Mouse (Mus musculus) adrenal gland, adult 8-10 months (tissue): ENCODE measurements around the gene Prr36. TPM values are rescaled to one million over a fixed set of nuclear protein-coding genes. Genes with fewer than 3 reads are reported as not detected.

Source experiments
- DNase-seq: peaks from one replicate; pipeline ENCODE4 v3.0.0; 2022
- total RNA-seq, 4 experiments: library from RNA; stranded (reverse); gene quantifications; 2 replicates each; pipeline ENCODE4 v1.2.4; 2022

The Prr36 gene
- total RNA-seq, 4 experiments from 2014 or later: 5.8 to 12.8 (median 9.8) TPM

GRCm38 (mm10) chr8:4239193-4239890, 22.1 kb upstream of the Prr36 start:
- DNase-seq: no peak

GRCm38 (mm10) chr8:4238434-4239192, 21.4 kb upstream of the Prr36 start, which contains the start of the genes Map2k7 and Gm49320:
Map2k7 (plus strand) TSS chr8:4238740.
Gm49320 (plus strand) TSS chr8:4238865.
- DNase-seq: peak; percentile 100

- peak; percentile 62 for DNase-seq
Observed at GRCm38 (mm10) chr8:4237814-4238433, 20.7 kb upstream of the Prr36 start.

GRCm38 (mm10) chr8:4230612-4231351, 13.5 kb upstream of the Prr36 start:
- peak; percentile 14 for DNase-seq

- DNase-seq: peak; percentile 6
Observed at GRCm38 (mm10) chr8:4229784-4230183, 12.5 kb upstream of the Prr36 start.

- no peak for DNase-seq
Observed at GRCm38 (mm10) chr8:4227919-4228318, 10.7 kb upstream of the Prr36 start.

GRCm38 (mm10) chr8:4226739-4227347, 9.6 kb upstream of the Prr36 start, which contains the start of gene Lrrc8e:
Lrrc8e (plus strand) TSS chr8:4226827.
- peak; percentile 62 for DNase-seq

- no peak for DNase-seq
Observed at GRCm38 (mm10) chr8:4226323-4226722, 9.1 kb upstream of the Prr36 start.

GRCm38 (mm10) chr8:4222059-4222458, 4.8 kb upstream of the Prr36 start:
- no peak for DNase-seq

GRCm38 (mm10) chr8:4219617-4220016, 2.4 kb upstream of the Prr36 start:
- no peak for DNase-seq

- no peak for DNase-seq
Observed at GRCm38 (mm10) chr8:4216296-4216695, 963 bp downstream of the Prr36 start.

- peak; percentile 88 for DNase-seq
Observed at GRCm38 (mm10) chr8:4214006-4214980, 3.0 kb downstream of the Prr36 start.

GRCm38 (mm10) chr8:4213210-4214005, 3.9 kb downstream of the Prr36 start:
- peak; percentile 85 for DNase-seq

- no peak for DNase-seq
Observed at GRCm38 (mm10) chr8:4212809-4213209, 4.5 kb downstream of the Prr36 start.

- no peak for DNase-seq
Observed at GRCm38 (mm10) chr8:4211097-4211496, 6.2 kb downstream of the Prr36 start.

GRCm38 (mm10) chr8:4207016-4207350, 10.3 kb downstream of the Prr36 start:
- no peak for DNase-seq

- DNase-seq: no peak
Observed at GRCm38 (mm10) chr8:4206182-4207015, 10.9 kb downstream of the Prr36 start.

GRCm38 (mm10) chr8:4205246-4206123, 11.8 kb downstream of the Prr36 start:
- no peak for DNase-seq
